Mouse (Mus musculus) ES-E14 (cell line): ENCODE results near the gene Jade2. TPM values are rescaled to one million over a fixed set of nuclear protein-coding genes. Genes with fewer than 3 reads are reported as not detected.

Experiments
- DNase-seq: peaks from one replicate; pipeline ENCODE4 v3.0.0-alpha.2; 2013; ENCODE audit warnings: low read depth, low spot score
- H3K27ac ChIP-seq: 2 replicates; pipeline ENCODE4 v1.5.1; 2012; ENCODE audit warnings: low read depth, mild to moderate bottlenecking, low read length, moderate library complexity, mixed read lengths; ENCODE audit not compliant: poor library complexity, insufficient read depth, severe bottlenecking
- H3K36me3 ChIP-seq: 2 replicates; pipeline ENCODE4 v1.6.1; 2012; ENCODE audit warnings: mild to moderate bottlenecking, low read length, moderate library complexity, mixed read lengths; ENCODE audit not compliant: control insufficient read depth, poor library complexity, insufficient read depth, severe bottlenecking
- H3K4me1 ChIP-seq, 2 experiments: fragments of 150-350 bp in 1 of 2; sonication (generic) in 1 of 2; 2 replicates each; pipeline ENCODE4 v1.6.1; 2012; ENCODE audit warnings: low read length in 2 of 2, mild to moderate bottlenecking in 1 of 2, mixed read lengths in 1 of 2; ENCODE audit not compliant: control insufficient read depth in 2 of 2, insufficient read depth in 2 of 2, poor library complexity in 1 of 2
- H3K4me3 ChIP-seq, 2 experiments: fragments of 150-350 bp in 1 of 2; sonication (generic) in 1 of 2; 2 replicates each; pipeline ENCODE4 v1.5.1; 2012; ENCODE audit warnings: low read length in 2 of 2, low read depth in 1 of 2, mild to moderate bottlenecking in 1 of 2, mixed read lengths in 1 of 2; ENCODE audit not compliant: insufficient read depth in 1 of 2, poor library complexity in 1 of 2, severe bottlenecking in 1 of 2
- H3K9ac ChIP-seq: 2 replicates; pipeline ENCODE4 v1.6.1; 2012; ENCODE audit warnings: low read depth, mild to moderate bottlenecking, low read length, mixed read lengths; ENCODE audit not compliant: poor library complexity, insufficient read depth, severe bottlenecking
- H3K9me3 ChIP-seq: fragments of 150-350 bp; sonication (generic); 2 replicates; pipeline ENCODE4 v1.6.1; 2012; ENCODE audit warnings: low read depth, mild to moderate bottlenecking, low read length; ENCODE audit not compliant: control insufficient read depth, insufficient read depth
- CHD2 ChIP-seq: IDR thresholded peaks from 2 replicates; pipeline ENCODE4 v1.6.1; 2014; ENCODE audit warnings: mild to moderate bottlenecking, low read depth, low read length, inconsistent platforms
- HCFC1 ChIP-seq: IDR thresholded peaks from 2 replicates; pipeline ENCODE4 v1.6.1; 2012; ENCODE audit warnings: low read length, inconsistent platforms, borderline replicate concordance; ENCODE audit not compliant: insufficient read depth
- MAFK ChIP-seq: IDR thresholded peaks from 2 replicates; pipeline ENCODE4 v1.6.1; 2014; ENCODE audit warnings: mild to moderate bottlenecking, low read depth, low read length, inconsistent platforms; ENCODE audit not compliant: insufficient read depth
- ZC3H11A ChIP-seq: IDR thresholded peaks from 2 replicates; pipeline ENCODE4 v1.6.1; 2012; ENCODE audit warnings: low read depth, mild to moderate bottlenecking, inconsistent platforms, low read length, borderline replicate concordance
- ZNF384 ChIP-seq: IDR thresholded peaks from 2 replicates; pipeline ENCODE4 v1.6.1; 2012; ENCODE audit warnings: low read depth, low read length, inconsistent platforms
- in situ Hi-C, 2 experiments: fragments of 600-800 bp; cut with MboI; formaldehyde crosslinking; loops; one replicate each; pipeline ENCODE4 v1.15.1; 2025; ENCODE audit warnings: low sequenced_read_pairs in 2 of 2, inconsistent platforms in 1 of 2; ENCODE audit not compliant: unreplicated experiment in 2 of 2
- total RNA-seq: library from RNA; depleted of rRNA; stranded (reverse); fragments of 300-350 nt; gene quantifications from 2 replicates; pipeline ENCODE4 v1.2.3, GENCODE M21; 2012

Gene Jade2
- total RNA-seq, 1 experiment, result 11.8 TPM

DNA sequence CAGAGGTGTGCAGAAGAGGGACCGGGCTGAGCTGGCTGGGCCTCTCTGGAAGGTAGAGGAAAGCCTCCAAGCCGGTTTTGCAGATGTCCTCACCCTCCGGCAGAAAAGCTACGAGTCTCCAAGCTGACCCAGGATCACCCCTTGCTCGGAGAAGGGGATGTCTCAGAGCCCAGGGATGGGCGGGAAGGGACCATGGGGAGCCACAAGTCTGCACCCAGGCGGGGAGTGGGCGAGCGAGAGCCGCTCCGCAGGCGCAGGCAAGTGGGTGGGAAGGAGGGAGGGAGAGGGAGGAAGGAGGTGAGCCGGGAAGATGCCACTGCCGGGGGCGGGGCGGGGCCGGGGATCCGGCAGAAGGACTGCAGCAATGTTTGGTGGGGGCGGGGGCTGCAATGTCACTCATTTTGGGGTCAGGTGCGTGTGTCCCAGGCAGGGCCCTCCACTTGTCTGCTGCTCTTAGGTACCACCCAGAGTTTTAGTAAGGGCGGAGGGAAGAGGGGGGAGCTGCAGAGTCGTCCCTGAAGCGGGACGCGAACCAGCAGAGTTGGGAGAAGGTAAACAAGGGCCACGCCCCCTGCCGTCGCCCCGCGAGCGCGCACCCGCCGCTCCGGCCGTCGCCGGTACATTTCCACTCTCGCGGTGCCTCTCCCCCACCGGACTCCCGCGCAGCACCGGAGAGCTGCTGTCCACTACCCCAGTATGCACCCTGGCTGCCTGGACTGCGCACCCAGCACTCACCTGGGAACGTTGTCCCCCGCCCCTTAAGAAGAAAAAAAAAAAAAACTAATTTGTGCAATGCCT, 1.4 kb downstream of the Jade2 start:
- peak; percentile 54 for DNase-seq
- peak overlapping the region; percentile 83 for H3K9ac ChIP-seq
- H3K27ac ChIP-seq, result peak overlapping the region; percentile 94
- no peaks in the 10 kb centered on the region for H3K9me3 ChIP-seq
- H3K4me1 ChIP-seq, result peaks cover 1 to 13% of the 10 kb centered on the region in 2 experiments; a peak in 2 of 4 replicates
- TF ChIP-seq CHD2 (no peak), ZNF384 (peak; percentile 94), HCFC1 (no peak), MAFK (no peak)
- H3K4me3 ChIP-seq, result peak overlapping the region; percentile 75 to 90
- in situ Hi-C loops, result no loop called here
- no peaks in the 10 kb centered on the region; the same call in 1 of the 2 replicates for H3K36me3 ChIP-seq

DNA sequence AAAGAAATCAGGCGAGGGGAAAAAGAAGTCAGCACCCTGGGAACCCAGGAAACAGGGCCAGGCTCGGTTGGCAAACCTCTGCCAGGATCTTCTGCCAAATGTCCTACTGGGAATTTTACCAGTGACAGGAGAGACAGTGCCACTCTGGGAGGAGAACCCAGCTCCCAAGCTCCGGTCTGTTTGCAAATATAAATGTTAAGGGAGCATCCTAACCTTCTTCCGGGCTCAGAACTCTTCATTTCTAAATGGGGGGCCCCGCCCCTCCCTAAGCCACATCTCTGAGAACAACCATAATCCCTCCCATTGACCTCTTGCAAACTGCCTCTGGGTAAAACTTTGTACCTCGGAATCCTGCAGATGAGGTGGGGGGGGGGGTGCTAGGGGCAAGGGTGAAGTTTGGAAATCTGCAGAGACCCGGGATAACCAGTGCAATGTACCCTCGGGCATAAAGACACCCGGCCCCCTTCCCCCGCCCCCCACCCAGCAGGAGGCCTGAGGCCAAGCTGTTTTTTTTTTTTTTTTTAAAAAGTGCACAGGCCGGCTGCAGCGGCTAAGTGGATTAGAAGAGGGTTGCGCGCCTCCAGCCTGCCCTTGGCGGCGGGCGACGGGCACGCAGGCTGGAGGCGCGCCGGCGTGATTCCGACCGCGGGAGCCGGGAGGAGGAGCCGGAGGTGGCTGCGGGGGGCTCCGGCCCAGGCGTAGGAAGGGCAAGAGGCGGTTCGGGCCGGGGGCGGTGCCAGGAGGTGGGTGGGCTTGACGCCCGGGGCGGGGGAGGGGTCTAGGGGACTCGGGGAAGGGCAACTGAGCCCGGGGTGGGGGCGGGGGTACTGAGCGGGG, 2.3 kb downstream of the Jade2 start:
- TF ChIP-seq MAFK, result no peak
- TF ChIP-seq ZNF384, result peak; percentile 96
- no peaks in the 10 kb centered on the region for H3K9me3 ChIP-seq
- H3K4me3 ChIP-seq, result peak overlapping the region; percentile 75 to 90
- in situ Hi-C loops, result no loop called here
- peak; percentile 88 for DNase-seq
- no peaks in the 10 kb centered on the region; the same call in 1 of the 2 replicates for H3K36me3 ChIP-seq
- H3K27ac ChIP-seq, result peak overlapping the region; percentile 94; the same call in 1 of the 2 replicates
- H3K9ac ChIP-seq, result peak overlapping the region; percentile 83; the same call in 1 of the 2 replicates
- peaks cover 1 to 13% of the 10 kb centered on the region in 2 experiments; a peak in 2 of 4 replicates for H3K4me1 ChIP-seq

DNA sequence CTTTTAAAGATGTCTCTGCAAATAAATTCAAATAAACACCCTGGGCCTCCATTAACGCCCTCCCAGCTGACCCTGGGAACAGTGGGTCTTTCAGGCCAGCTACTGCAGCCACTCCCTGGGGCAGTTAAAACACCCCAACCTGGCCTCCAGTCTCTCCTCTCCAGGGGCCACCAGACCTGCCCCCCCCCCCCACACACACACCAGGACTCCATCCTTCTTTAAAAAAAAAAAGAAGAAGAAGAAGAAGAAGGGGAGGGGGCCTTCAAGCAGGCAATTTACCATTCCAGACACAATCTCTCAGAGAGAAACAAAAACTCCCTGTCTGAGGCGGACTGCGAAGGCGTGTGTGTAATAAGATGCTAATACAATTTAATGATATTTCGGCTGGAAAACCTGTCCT, 4.9 kb downstream of the Jade2 start:
- no peak for TF ChIP-seq MAFK
- TF ChIP-seq HCFC1, result no peak
- TF ChIP-seq ZC3H11A, result no peak
- TF ChIP-seq ZNF384, result no peak
- no peak for TF ChIP-seq CHD2
- no peaks in the 10 kb centered on the region for H3K9me3 ChIP-seq
- H3K4me1 ChIP-seq, result peaks cover 1 to 7% of the 10 kb centered on the region in 2 experiments; a peak in 2 of 4 replicates
- H3K36me3 ChIP-seq, result peaks cover 11% of the 10 kb centered on the region; the same call in 1 of the 2 replicates
- no peak overlapping the region for H3K4me3 ChIP-seq
- H3K9ac ChIP-seq, result no peak overlapping the region
- no peak for DNase-seq
- H3K27ac ChIP-seq, result no peak overlapping the region
- in situ Hi-C loops, result no loop called here

DNA sequence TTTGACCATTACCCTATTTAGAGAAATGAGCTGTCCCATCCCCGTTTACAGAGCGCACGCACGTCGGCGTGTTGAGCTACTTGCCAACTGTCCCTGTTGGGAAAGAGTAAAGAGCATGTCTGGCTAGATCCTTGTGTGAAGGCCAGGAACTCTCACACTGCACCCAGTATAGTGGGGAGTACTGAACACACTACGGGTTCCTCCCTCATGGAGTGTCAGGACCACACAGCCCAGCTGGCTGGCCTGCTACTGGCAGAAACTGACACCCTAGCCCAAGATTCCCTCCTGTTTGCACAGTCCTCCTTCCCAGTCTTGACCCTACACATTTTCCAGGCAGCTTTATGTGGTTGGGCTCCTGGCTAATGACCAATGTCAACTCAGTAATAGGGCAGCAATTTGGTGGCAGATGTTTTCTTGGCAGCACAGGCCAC, 5.3 kb downstream of the Jade2 start:
- H3K36me3 ChIP-seq, result peaks cover 11% of the 10 kb centered on the region; the same call in 1 of the 2 replicates
- no peak overlapping the region for H3K27ac ChIP-seq
- no peak overlapping the region for H3K9ac ChIP-seq
- no peak overlapping the region for H3K4me3 ChIP-seq
- no peak for TF ChIP-seq MAFK
- H3K4me1 ChIP-seq, result peaks cover 1 to 7% of the 10 kb centered on the region in 2 experiments; a peak in 2 of 4 replicates
- no peak for DNase-seq
- in situ Hi-C loops, result no loop called here
- H3K9me3 ChIP-seq, result no peaks in the 10 kb centered on the region
